Comparison of ENCODE assay signal across 8 mouse cellular contexts in the genomic region with DNA sequence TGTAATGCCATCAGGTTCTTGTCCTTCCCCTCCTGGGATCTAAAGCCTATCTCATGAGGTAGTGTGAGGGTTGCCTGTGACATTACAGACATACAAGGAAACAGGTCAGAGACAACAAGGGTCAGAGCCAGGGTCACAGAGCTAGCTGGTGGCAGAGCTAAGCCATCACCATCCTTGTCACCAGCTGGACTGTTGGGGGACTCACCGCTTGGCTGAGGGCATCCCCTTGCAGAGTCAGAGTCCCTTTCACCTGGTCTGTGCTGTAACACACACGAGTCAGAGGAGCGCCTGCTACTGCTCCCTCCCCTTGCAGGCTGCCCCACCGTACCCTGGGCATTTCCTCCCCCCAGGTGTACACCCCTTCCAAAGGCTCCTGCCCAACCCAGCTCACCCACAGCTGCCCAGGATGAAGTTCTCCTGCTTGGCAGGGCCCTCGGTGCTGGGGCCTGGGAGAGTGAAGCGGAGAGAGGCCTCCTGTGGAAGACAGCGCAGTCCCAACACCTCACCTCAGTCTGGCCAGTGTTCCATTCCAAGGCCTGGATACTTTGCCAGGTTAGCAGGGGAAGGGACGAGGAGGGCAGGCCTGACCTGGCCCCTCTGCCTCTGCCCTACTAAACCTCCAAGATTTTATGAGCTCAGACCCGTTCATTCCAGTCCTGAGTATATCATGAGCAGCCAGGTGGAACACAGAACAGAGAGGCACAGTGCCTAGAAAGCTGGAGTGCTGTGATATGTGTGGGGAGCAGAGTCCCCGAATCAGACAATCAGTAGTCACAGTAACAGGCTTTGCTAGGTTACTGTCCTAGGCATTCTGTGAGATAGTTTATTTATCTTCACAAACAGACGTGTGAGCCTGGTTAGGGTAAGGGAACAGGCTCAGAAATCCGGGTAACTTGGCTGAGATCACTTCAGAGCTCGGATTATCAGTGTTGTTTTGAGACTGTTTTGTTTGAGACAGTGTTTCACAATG. TPM values are rescaled to one million over a fixed set of nuclear protein-coding genes. Genes with fewer than 3 reads are reported as not detected.
DNase-seq lines count a peak whose midpoint lies in the region; ATAC-seq and TF ChIP-seq lines count a peak whose summit lies in the region.

No protein-coding gene starts in this region.

- H3K4me2 ChIP-seq in kidney, embryonic 14.5 days (replicated peaks; ENCODE audit: low read depth, low read length): peak overlapping the region; percentile 76
- peak overlapping the region; percentile 78 for H3K4me2 ChIP-seq in midbrain, embryonic 13.5 days (replicated peaks)

- intact Hi-C loops in heart, adult 2 months (cut with DNase I): loop anchor here (5.0 kb wide), 1 partner anchor 45 kb away; no protein-coding TSS in a partner anchor

- ATAC-seq in kidney, embryonic 14.5 days (ENCODE audit: low FRiP score, low TSS enrichment): no peak
- no peak for ATAC-seq in midbrain, embryonic 13.5 days
- no peak for ATAC-seq in frontal cortex, adult (ENCODE audit: low TSS enrichment)

- TF ChIP-seq EP300 in heart, adult 2 months (IDR thresholded peaks at IDR 0.05; ENCODE audit: insufficient read depth, low read depth, low read length): no peak
- TF ChIP-seq EP300 in MEL (IDR thresholded peaks at IDR 0.05; ENCODE audit: low read depth in 1 of 2, low read length in 2 of 2): peak; percentile 85 to 92

- DNase-seq in heart, adult 2 months: no peak
- no peak for DNase-seq in heart, adult 9 months (ENCODE audit: low spot score in 2 of 2)
- peak; percentile 87 for DNase-seq in MEL (ENCODE audit: low read depth, low spot score)
- DNase-seq in Muller cell, postnatal 12 days (ENCODE audit: inconsistent ontology term): no peak

- H3K36me3 ChIP-seq in heart, adult 2 months (ENCODE audit: control insufficient read depth, insufficient read depth, low read length): no peaks in the 10 kb centered on the region
- peaks cover 0 to 6% of the 10 kb centered on the region in 2 experiments; a peak in 2 of 4 replicates for H3K36me3 ChIP-seq in MEL (ENCODE audit: control insufficient read depth in 1 of 2, insufficient read depth in 2 of 2, low read length in 2 of 2)
- H3K36me3 ChIP-seq in kidney, embryonic 14.5 days (ENCODE audit: control insufficient read depth, insufficient read depth, low read length): peaks cover 35% of the 10 kb centered on the region
- peaks cover 53% of the 10 kb centered on the region for H3K36me3 ChIP-seq in midbrain, embryonic 13.5 days

- H3K9ac ChIP-seq in heart, adult 2 months (ENCODE audit: low read depth, low read length): peak overlapping the region; percentile 85
- H3K9ac ChIP-seq in MEL (ENCODE audit: control insufficient read depth, low read depth, low read length, poor library complexity, severe bottlenecking): peak overlapping the region; percentile 38; the same call in 1 of the 2 replicates
- H3K9ac ChIP-seq in kidney, embryonic 14.5 days (ENCODE audit: low read depth, low read length): peak overlapping the region; percentile 74
- peak overlapping the region; percentile 78 for H3K9ac ChIP-seq in midbrain, embryonic 13.5 days (replicated peaks)

- H3K27me3 ChIP-seq in heart, adult 2 months (ENCODE audit: control insufficient read depth, insufficient read depth, low read length): no peaks in the 10 kb centered on the region
- H3K27me3 ChIP-seq in MEL (ENCODE audit: control insufficient read depth in 1 of 2, insufficient read depth in 2 of 2, low read length in 2 of 2): no peaks in the 10 kb centered on the region
- H3K27me3 ChIP-seq in kidney, embryonic 14.5 days (ENCODE audit: control insufficient read depth, insufficient read depth, low read length): no peaks in the 10 kb centered on the region
- H3K27me3 ChIP-seq in midbrain, embryonic 13.5 days: no peaks in the 10 kb centered on the region

- H3K4me1 ChIP-seq in heart, adult 2 months (ENCODE audit: control insufficient read depth, insufficient read depth, low read length): no peaks in the 10 kb centered on the region; the same call in none of the 2 replicates
- peaks cover 0 to 15% of the 10 kb centered on the region in 2 experiments; a peak in 2 of 4 replicates for H3K4me1 ChIP-seq in MEL (ENCODE audit: control insufficient read depth in 1 of 2, insufficient read depth in 2 of 2, low read length in 2 of 2)
- H3K4me1 ChIP-seq in embryonic fibroblast, embryonic 13.5 days (ENCODE audit: control insufficient read depth, insufficient read depth, low read length): no peaks in the 10 kb centered on the region
- H3K4me1 ChIP-seq in kidney, embryonic 14.5 days (ENCODE audit: control insufficient read depth, insufficient read depth, low read length): peaks cover 12% of the 10 kb centered on the region
- H3K4me1 ChIP-seq in midbrain, embryonic 13.5 days (replicated peaks): peaks cover 26% of the 10 kb centered on the region

- no peak for TF ChIP-seq RAD21 in MEL (IDR thresholded peaks at IDR 0.05; ENCODE audit: low read depth, low read length)

- H3K4me3 ChIP-seq in heart, adult 2 months: peak overlapping the region; percentile 85; the same call in 1 of the 2 replicates
- peak overlapping the region; percentile 39 to 65 for H3K4me3 ChIP-seq in MEL (ENCODE audit: control insufficient read depth in 1 of 2, insufficient read depth in 1 of 2, low read depth in 2 of 2, low read length in 2 of 2)
- peak overlapping the region; percentile 75 for H3K4me3 ChIP-seq in embryonic fibroblast, embryonic 13.5 days (ENCODE audit: insufficient read depth, low read length)
- H3K4me3 ChIP-seq in kidney, embryonic 14.5 days (ENCODE audit: low read length): peak overlapping the region; percentile 71
- peak overlapping the region; percentile 68 for H3K4me3 ChIP-seq in midbrain, embryonic 13.5 days (replicated peaks)

- no peak for TF ChIP-seq POLR2A in heart, adult 2 months (IDR thresholded peaks at IDR 0.05; ENCODE audit: insufficient read depth, low read depth, low read length)
- TF ChIP-seq POLR2A in MEL (IDR thresholded peaks at IDR 0.05; ENCODE audit: control insufficient read depth in 1 of 2, insufficient read depth in 1 of 2, low read depth in 1 of 2, low read length in 2 of 2, poor library complexity in 1 of 2): no peak
- TF ChIP-seq POLR2A in embryonic fibroblast, embryonic 13.5 days (IDR thresholded peaks at IDR 0.05; ENCODE audit: low read depth, low read length): no peak

- WGBS in heart, adult 2 months: 54% methylated on average over 13 of the region's 13 CpGs
- WGBS in kidney, embryonic 14.5 days: 44% methylated on average over 13 of the region's 13 CpGs
- WGBS in midbrain, embryonic 13.5 days: 57% methylated on average over 13 of the region's 13 CpGs

- no peaks in the 10 kb centered on the region for H3K9me3 ChIP-seq in MEL (replicated peaks; ENCODE audit: insufficient read depth, low read length)
- H3K9me3 ChIP-seq in kidney, embryonic 14.5 days (ENCODE audit: control insufficient read depth, low read length): no peaks in the 10 kb centered on the region
- no peaks in the 10 kb centered on the region for H3K9me3 ChIP-seq in midbrain, embryonic 13.5 days

- no peak for TF ChIP-seq CTCF in heart, adult 2 months (IDR thresholded peaks at IDR 0.05)
- TF ChIP-seq CTCF in MEL (IDR thresholded peaks at IDR 0.05 in 2 of 3, conservative IDR thresholded peaks at IDR 0.05 in 1 of 3; ENCODE audit: control insufficient read depth in 1 of 3, insufficient read depth in 1 of 3, low read depth in 2 of 3, low read length in 3 of 3, poor library complexity in 1 of 3, severe bottlenecking in 1 of 3): no peak
- no peak for TF ChIP-seq CTCF in embryonic fibroblast, embryonic 13.5 days (IDR thresholded peaks at IDR 0.05; ENCODE audit: borderline replicate concordance, insufficient read depth, low read length)

- no peaks in the 10 kb centered on the region for H3K79me2 ChIP-seq in heart, adult 2 months (replicated peaks; ENCODE audit: control insufficient read depth, insufficient read depth, low read length)
- H3K79me2 ChIP-seq in MEL (ENCODE audit: control insufficient read depth, insufficient read depth, low read length, poor library complexity): no peaks in the 10 kb centered on the region

- peak overlapping the region; percentile 54 for H3K27ac ChIP-seq in heart, adult 2 months
- peak overlapping the region; percentile 20 for H3K27ac ChIP-seq in MEL (ENCODE audit: control insufficient read depth, low read depth, low read length)
- no peak overlapping the region for H3K27ac ChIP-seq in embryonic fibroblast, embryonic 13.5 days (ENCODE audit: insufficient read depth, low read length)
- H3K27ac ChIP-seq in kidney, embryonic 14.5 days (ENCODE audit: low read depth, low read length): peak overlapping the region; percentile 51
- peak overlapping the region; percentile 82 for H3K27ac ChIP-seq in midbrain, embryonic 13.5 days

RNA-seq across cellular contexts. Expression of gene Rogdi, which starts 1.0 kb away (rescaled TPM):
- total RNA-seq in heart, adult 2 months (2021): 10 to 100 TPM; 15.5 to 19.4 TPM
- polyA plus RNA-seq in heart, adult 2 months (2012; rRNA removed): 50.7 and 63.0 TPM in 2 replicates
- 1.7 and 1.9 TPM in 2 replicates for total RNA-seq in MEL (2012; rRNA removed)
- polyA plus RNA-seq in MEL (2012; ENCODE audit: insufficient read depth in 1 of 2, insufficient read length in 2 of 2, low read depth in 1 of 2, low replicate concordance in 2 of 2, missing spikeins in 1 of 2): 10 to 100 TPM in 1 of 2 experiments, not detected in 1; 17.8 TPM
- 14.5 and 14.7 TPM in 2 replicates for polyA plus RNA-seq in embryonic fibroblast, embryonic 13.5 days (2011; ENCODE audit: insufficient read length, low read depth, missing spikeins)
- polyA plus RNA-seq in kidney, embryonic 14.5 days (2014; fragmentation: Nextera tagmentation; extraction: Ambion mirVana): 80.9 and 86.2 TPM in 2 replicates
- 137 and 139 TPM in 2 replicates for polyA plus RNA-seq in midbrain, embryonic 13.5 days (2015; fragmentation: Nextera tagmentation; extraction: Ambion mirVana)

RNA-seq across cellular contexts. Expression of gene Smim22, which starts 5.2 kb away (rescaled TPM):
- total RNA-seq in heart, adult 2 months (2021): not detected
- polyA plus RNA-seq in heart, adult 2 months (2012; rRNA removed): 2.1 TPM in 1 of 2 replicates, not detected in the other
- total RNA-seq in MEL (2012; rRNA removed): not detected in 2 replicates
- not detected for polyA plus RNA-seq in MEL (2012; ENCODE audit: insufficient read depth in 1 of 2, insufficient read length in 2 of 2, low read depth in 1 of 2, low replicate concordance in 2 of 2, missing spikeins in 1 of 2)
- polyA plus RNA-seq in embryonic fibroblast, embryonic 13.5 days (2011; ENCODE audit: insufficient read length, low read depth, missing spikeins): not detected in 2 replicates
- 10.2 and 10.4 TPM in 2 replicates for polyA plus RNA-seq in kidney, embryonic 14.5 days (2014; fragmentation: Nextera tagmentation; extraction: Ambion mirVana)
- 0.81 TPM in 1 of 2 replicates, not detected in the other for polyA plus RNA-seq in midbrain, embryonic 13.5 days (2015; fragmentation: Nextera tagmentation; extraction: Ambion mirVana)

RNA-seq across cellular contexts. Expression of gene Sept12, which starts 14.7 kb away (rescaled TPM):
- not detected for total RNA-seq in heart, adult 2 months (2021)
- polyA plus RNA-seq in heart, adult 2 months (2012; rRNA removed): 0.20 and 0.23 TPM in 2 replicates
- total RNA-seq in MEL (2012; rRNA removed): not detected in 2 replicates
- polyA plus RNA-seq in MEL (2012; ENCODE audit: insufficient read depth in 1 of 2, insufficient read length in 2 of 2, low read depth in 1 of 2, low replicate concordance in 2 of 2, missing spikeins in 1 of 2): under 1 TPM in 1 of 2 experiments, not detected in 1; 0.07 TPM
- polyA plus RNA-seq in embryonic fibroblast, embryonic 13.5 days (2011; ENCODE audit: insufficient read length, low read depth, missing spikeins): not detected in 2 replicates
- polyA plus RNA-seq in kidney, embryonic 14.5 days (2014; fragmentation: Nextera tagmentation; extraction: Ambion mirVana): 0.11 TPM in 1 of 2 replicates, not detected in the other
- polyA plus RNA-seq in midbrain, embryonic 13.5 days (2015; fragmentation: Nextera tagmentation; extraction: Ambion mirVana): not detected in 2 replicates

RNA-seq across cellular contexts. Expression of gene Glyr1, which starts 37.3 kb away (rescaled TPM):
- 10 to 100 TPM; 39.2 to 42.9 TPM for total RNA-seq in heart, adult 2 months (2021)
- polyA plus RNA-seq in heart, adult 2 months (2012; rRNA removed): 35.9 and 48.6 TPM in 2 replicates
- total RNA-seq in MEL (2012; rRNA removed): 63.6 and 68.7 TPM in 2 replicates
- polyA plus RNA-seq in MEL (2012; ENCODE audit: insufficient read depth in 1 of 2, insufficient read length in 2 of 2, low read depth in 1 of 2, low replicate concordance in 2 of 2, missing spikeins in 1 of 2): 100 to 1,000 TPM in 1 of 2 experiments, 10 to 100 TPM in 1; 44.8 to 103 TPM
- 68.0 and 69.9 TPM in 2 replicates for polyA plus RNA-seq in embryonic fibroblast, embryonic 13.5 days (2011; ENCODE audit: insufficient read length, low read depth, missing spikeins)
- 66.0 and 96.3 TPM in 2 replicates for polyA plus RNA-seq in kidney, embryonic 14.5 days (2014; fragmentation: Nextera tagmentation; extraction: Ambion mirVana)
- 228 and 230 TPM in 2 replicates for polyA plus RNA-seq in midbrain, embryonic 13.5 days (2015; fragmentation: Nextera tagmentation; extraction: Ambion mirVana)

RNA-seq across cellular contexts. Expression of gene Ubn1, which starts 37.5 kb away (rescaled TPM):
- total RNA-seq in heart, adult 2 months (2021): 10 to 100 TPM; 22.8 to 23.1 TPM
- polyA plus RNA-seq in heart, adult 2 months (2012; rRNA removed): 15.8 and 21.2 TPM in 2 replicates
- 14.9 and 18.1 TPM in 2 replicates for total RNA-seq in MEL (2012; rRNA removed)
- polyA plus RNA-seq in MEL (2012; ENCODE audit: insufficient read depth in 1 of 2, insufficient read length in 2 of 2, low read depth in 1 of 2, low replicate concordance in 2 of 2, missing spikeins in 1 of 2): 10 to 100 TPM; 24.9 to 34.5 TPM
- 23.8 and 30.7 TPM in 2 replicates for polyA plus RNA-seq in embryonic fibroblast, embryonic 13.5 days (2011; ENCODE audit: insufficient read length, low read depth, missing spikeins)
- polyA plus RNA-seq in kidney, embryonic 14.5 days (2014; fragmentation: Nextera tagmentation; extraction: Ambion mirVana): 21.7 and 26.3 TPM in 2 replicates
- 17.6 and 19.6 TPM in 2 replicates for polyA plus RNA-seq in midbrain, embryonic 13.5 days (2015; fragmentation: Nextera tagmentation; extraction: Ambion mirVana)
